Mouse (Mus musculus) liver, embryonic 15.5 days (tissue): ENCODE measurements around the gene Gdpgp1. TPM values are rescaled to one million over a fixed set of nuclear protein-coding genes. Genes with fewer than 3 reads are reported as not detected.

Experiments
- ATAC-seq: fragments of 200-750 bp; cut with Nextera tagmentation; 2 replicates; pipeline ENCODE4 v1.8.0; 2017; ENCODE audit warnings: moderate number of reproducible peaks, mild to moderate bottlenecking, moderate library complexity; ENCODE audit not compliant: insufficient read depth
- H3K27ac ChIP-seq: fragments of 300-500 bp; sonication (generic); replicated peaks from 2 replicates; pipeline ENCODE4 v1.5.1; 2015; ENCODE audit warnings: mild to moderate bottlenecking, inconsistent platforms
- H3K27me3 ChIP-seq: fragments of 300-500 bp; sonication (generic); 2 replicates; pipeline ENCODE4 v1.6.1; 2015; ENCODE audit warnings: mild to moderate bottlenecking, inconsistent platforms
- H3K36me3 ChIP-seq: fragments of 300-500 bp; sonication (generic); replicated peaks from 2 replicates; pipeline ENCODE4 v1.6.1; 2015; ENCODE audit warnings: moderate library complexity, mild to moderate bottlenecking, inconsistent platforms
- H3K4me1 ChIP-seq: fragments of 300-500 bp; sonication (generic); replicated peaks from 2 replicates; pipeline ENCODE4 v1.6.1; 2015; ENCODE audit warnings: inconsistent platforms
- H3K4me2 ChIP-seq: fragments of 300-500 bp; sonication (generic); 2 replicates; pipeline ENCODE4 v1.6.1; 2015; ENCODE audit warnings: moderate library complexity, mild to moderate bottlenecking, inconsistent platforms
- H3K4me3 ChIP-seq: fragments of 300-500 bp; sonication (generic); replicated peaks from 2 replicates; pipeline ENCODE4 v1.5.1; 2015; ENCODE audit warnings: mild to moderate bottlenecking, inconsistent platforms
- H3K9ac ChIP-seq: fragments of 300-500 bp; sonication (generic); 2 replicates; pipeline ENCODE4 v1.6.1; 2015; ENCODE audit warnings: moderate library complexity, mild to moderate bottlenecking, inconsistent platforms
- H3K9me3 ChIP-seq: fragments of 300-500 bp; sonication (generic); replicated peaks from 2 replicates; pipeline ENCODE4 v1.6.1; 2016; ENCODE audit warnings: inconsistent platforms
- WGBS: fragments of 180-500 bp; shearing (Covaris S2); methylation state at CpG from one replicate; pipeline ENCODE4 v1.1.7; 2015; ENCODE audit warnings: mixed read lengths; ENCODE audit not compliant: insufficient replicate concordance; 5-methylcytosine and 5-hydroxymethylcytosine counted together
- polyA plus RNA-seq: library from polyadenylated mRNA; unstranded; fragments of >200 nt; fragmentation: Nextera tagmentation; extraction: Ambion mirVana; gene quantifications from 2 replicates; pipeline ENCODE4 v1.2.1, GENCODE M21; 2015

The Gdpgp1 gene
- polyA plus RNA-seq, 1 experiment from 2014 or later, result 2.0 TPM

- Histone ChIP-seq H3K4me3 (peak overlapping the region; percentile 40), H3K27ac (peak overlapping the region; percentile 100), H3K9ac (peak overlapping the region; percentile 71), H3K9me3 (no peaks in the 10 kb centered on the region), H3K4me2 (peak overlapping the region; percentile 91), H3K27me3 (no peaks in the 10 kb centered on the region), H3K36me3 (peaks cover 30% of the 10 kb centered on the region), H3K4me1 (peaks cover 100% of the 10 kb centered on the region)
- 32% methylated on average over 18 of the region's 18 CpGs for WGBS
- peak; percentile 16 for ATAC-seq
Measured at GRCm38 (mm10) chr7:80208026-80208642, 24.5 kb upstream of the Gdpgp1 start.

- peaks cover 33% of the 10 kb centered on the region for H3K36me3 ChIP-seq
- peak overlapping the region; percentile 40 for H3K4me3 ChIP-seq
- no peaks in the 10 kb centered on the region for H3K27me3 ChIP-seq
- peak overlapping the region; percentile 71 for H3K9ac ChIP-seq
- peak; percentile 88 for ATAC-seq
- H3K9me3 ChIP-seq, result no peaks in the 10 kb centered on the region
- peak overlapping the region; percentile 91 for H3K4me2 ChIP-seq
- peak overlapping the region; percentile 100 for H3K27ac ChIP-seq
- H3K4me1 ChIP-seq, result peaks cover 99% of the 10 kb centered on the region
- WGBS, result 13% methylated on average over 10 of the region's 10 CpGs
Measured at GRCm38 (mm10) chr7:80208738-80209430, 23.8 kb upstream of the Gdpgp1 start.

GRCm38 (mm10) chr7:80209669-80210068 is 23.0 kb upstream of the Gdpgp1 start:
- Histone ChIP-seq H3K4me3 (peak overlapping the region; percentile 40), H3K27ac (peak overlapping the region; percentile 100), H3K36me3 (peaks cover 33% of the 10 kb centered on the region), H3K4me2 (peak overlapping the region; percentile 91), H3K27me3 (no peaks in the 10 kb centered on the region), H3K4me1 (peaks cover 98% of the 10 kb centered on the region), H3K9ac (peak overlapping the region; percentile 71), H3K9me3 (no peaks in the 10 kb centered on the region)
- WGBS, result 18% methylated on average over 6 of the region's 6 CpGs
- ATAC-seq, result no peak

- peaks cover 40% of the 10 kb centered on the region for H3K36me3 ChIP-seq
- WGBS, result 82% methylated on average over 4 of the region's 4 CpGs
- peak overlapping the region; percentile 100 for H3K27ac ChIP-seq
- ATAC-seq, result no peak
- peaks cover 98% of the 10 kb centered on the region for H3K4me1 ChIP-seq
- H3K9me3 ChIP-seq, result no peaks in the 10 kb centered on the region
- H3K27me3 ChIP-seq, result no peaks in the 10 kb centered on the region
- H3K4me2 ChIP-seq, result peak overlapping the region; percentile 91
- H3K4me3 ChIP-seq, result 0 out of 2 replicates have a peak overlapping the region, but pooled peaks have one; percentile 1
- H3K9ac ChIP-seq, result peak overlapping the region; percentile 71; the same call in 1 of the 2 replicates
Measured at GRCm38 (mm10) chr7:80210982-80211381, 21.7 kb upstream of the Gdpgp1 start.

GRCm38 (mm10) chr7:80213604-80214003 is 19.1 kb upstream of the Gdpgp1 start:
- no peak overlapping the region for H3K4me3 ChIP-seq
- ATAC-seq, result no peak
- no peak overlapping the region for H3K9ac ChIP-seq
- peaks cover 76% of the 10 kb centered on the region for H3K4me1 ChIP-seq
- H3K4me2 ChIP-seq, result no peak overlapping the region
- H3K9me3 ChIP-seq, result no peaks in the 10 kb centered on the region
- WGBS, result 86% methylated on average over 7 of the region's 7 CpGs
- H3K27ac ChIP-seq, result peak overlapping the region; percentile 100
- peaks cover 63% of the 10 kb centered on the region for H3K36me3 ChIP-seq
- no peaks in the 10 kb centered on the region for H3K27me3 ChIP-seq

GRCm38 (mm10) chr7:80214459-80214858 is 18.2 kb upstream of the Gdpgp1 start:
- H3K4me2 ChIP-seq, result no peak overlapping the region
- H3K9me3 ChIP-seq, result no peaks in the 10 kb centered on the region
- no peak overlapping the region for H3K4me3 ChIP-seq
- H3K27me3 ChIP-seq, result no peaks in the 10 kb centered on the region
- H3K4me1 ChIP-seq, result peaks cover 68% of the 10 kb centered on the region
- H3K9ac ChIP-seq, result no peak overlapping the region
- H3K36me3 ChIP-seq, result peaks cover 71% of the 10 kb centered on the region
- peak overlapping the region; percentile 100 for H3K27ac ChIP-seq
- 81% methylated on average over 8 of the region's 8 CpGs for WGBS
- ATAC-seq, result no peak

GRCm38 (mm10) chr7:80215398-80215797 is 17.3 kb upstream of the Gdpgp1 start:
- H3K4me1 ChIP-seq, result peaks cover 61% of the 10 kb centered on the region
- no peaks in the 10 kb centered on the region for H3K9me3 ChIP-seq
- no peak overlapping the region for H3K4me3 ChIP-seq
- 0 out of 2 replicates have a peak overlapping the region, but pooled peaks have one; percentile 21 for H3K9ac ChIP-seq
- H3K4me2 ChIP-seq, result 0 out of 2 replicates have a peak overlapping the region, but pooled peaks have one; percentile 11
- peak; percentile 53 for ATAC-seq
- H3K27ac ChIP-seq, result peak overlapping the region; percentile 100
- WGBS, result 28% methylated on average over 4 of the region's 4 CpGs
- no peaks in the 10 kb centered on the region for H3K27me3 ChIP-seq
- H3K36me3 ChIP-seq, result peaks cover 81% of the 10 kb centered on the region

GRCm38 (mm10) chr7:80216566-80216965 is 16.1 kb upstream of the Gdpgp1 start:
- Histone ChIP-seq H3K4me2 (no peak overlapping the region), H3K9ac (no peak overlapping the region), H3K9me3 (no peaks in the 10 kb centered on the region), H3K4me3 (no peak overlapping the region), H3K36me3 (peaks cover 92% of the 10 kb centered on the region), H3K27me3 (no peaks in the 10 kb centered on the region), H3K4me1 (peaks cover 50% of the 10 kb centered on the region), H3K27ac (no peak overlapping the region)
- ATAC-seq, result no peak
- 89% methylated on average over 8 of the region's 8 CpGs for WGBS

- Histone ChIP-seq H3K4me1 (peaks cover 29% of the 10 kb centered on the region), H3K4me2 (no peak overlapping the region), H3K9me3 (no peaks in the 10 kb centered on the region), H3K27me3 (no peaks in the 10 kb centered on the region), H3K4me3 (no peak overlapping the region), H3K36me3 (peaks cover 98% of the 10 kb centered on the region), H3K9ac (no peak overlapping the region), H3K27ac (no peak overlapping the region)
- ATAC-seq, result no peak
- WGBS, result 92% methylated on average over 9 of the region's 9 CpGs
Measured at GRCm38 (mm10) chr7:80218666-80219065, 14.0 kb upstream of the Gdpgp1 start.

- H3K9ac ChIP-seq, result no peak overlapping the region
- no peak overlapping the region for H3K4me2 ChIP-seq
- H3K9me3 ChIP-seq, result no peaks in the 10 kb centered on the region
- WGBS, result 94% methylated on average over 9 of the region's 9 CpGs
- peaks cover 98% of the 10 kb centered on the region for H3K36me3 ChIP-seq
- H3K4me3 ChIP-seq, result no peak overlapping the region
- H3K27ac ChIP-seq, result no peak overlapping the region
- H3K4me1 ChIP-seq, result peaks cover 14% of the 10 kb centered on the region
- H3K27me3 ChIP-seq, result no peaks in the 10 kb centered on the region
- ATAC-seq, result no peak
Measured at GRCm38 (mm10) chr7:80220237-80220797, 12.3 kb upstream of the Gdpgp1 start.

GRCm38 (mm10) chr7:80221179-80221750 is 11.4 kb upstream of the Gdpgp1 start:
- H3K36me3 ChIP-seq, result peaks cover 98% of the 10 kb centered on the region
- no peak overlapping the region for H3K27ac ChIP-seq
- H3K27me3 ChIP-seq, result no peaks in the 10 kb centered on the region
- no peak overlapping the region for H3K9ac ChIP-seq
- 86% methylated on average over 4 of the region's 4 CpGs for WGBS
- H3K9me3 ChIP-seq, result no peaks in the 10 kb centered on the region
- H3K4me2 ChIP-seq, result no peak overlapping the region
- H3K4me3 ChIP-seq, result no peak overlapping the region
- 0 out of 2 replicates have a peak, but pooled peaks cover 4% of the 10 kb centered on the region for H3K4me1 ChIP-seq
- ATAC-seq, result no peak
